Mouse (Mus musculus): ENCODE data around the gene Spin1. TPM values are rescaled to one million over a fixed set of nuclear protein-coding genes. Genes with fewer than 3 reads are reported as not detected.
A peak's percentile ranks its signal among the peaks of the same experiment; 100 is the strongest.

The Spin1 gene
- polyA plus RNA-seq, 1 experiment from 2014 or later = 32.7 TPM

GRCm38 (mm10) chr13:51093430-51093829, 7.2 kb upstream of the Spin1 start:
- Histone ChIP-seq H3K27me3 (replicated peaks; ENCODE audit: control insufficient read depth, insufficient read depth, low read length) (no peaks in the 10 kb centered on the region), H3K27ac (ENCODE audit: low read depth, low read length) (no peak overlapping the region), H3K4me3 (ENCODE audit: low read depth, low read length) (no peak overlapping the region), H3K9ac (ENCODE audit: low read depth, low read length) (no peak overlapping the region), H3K4me2 (replicated peaks; ENCODE audit: low read depth) (no peak overlapping the region), H3K36me3 (ENCODE audit: control insufficient read depth, insufficient read depth) (no peaks in the 10 kb centered on the region), H3K4me1 (replicated peaks; ENCODE audit: control insufficient read depth, insufficient read depth, low read length) (no peaks in the 10 kb centered on the region), H3K9me3 (ENCODE audit: control insufficient read depth) (no peaks in the 10 kb centered on the region)
- no peak for TF ChIP-seq CTCF (IDR thresholded peaks at IDR 0.05; ENCODE audit: low read depth)
- WGBS = 94% methylated on average over 5 of the region's 5 CpGs
- ATAC-seq = no peak

GRCm38 (mm10) chr13:51094323-51095195, 6.1 kb upstream of the Spin1 start:
- Histone ChIP-seq H3K9ac (ENCODE audit: low read depth, low read length) (no peak overlapping the region), H3K27ac (ENCODE audit: low read depth, low read length) (no peak overlapping the region), H3K4me2 (replicated peaks; ENCODE audit: low read depth) (0 out of 2 replicates have a peak overlapping the region, but pooled peaks have one; percentile 13), H3K9me3 (ENCODE audit: control insufficient read depth) (no peaks in the 10 kb centered on the region), H3K27me3 (replicated peaks; ENCODE audit: control insufficient read depth, insufficient read depth, low read length) (no peaks in the 10 kb centered on the region), H3K4me3 (ENCODE audit: low read depth, low read length) (no peak overlapping the region), H3K4me1 (replicated peaks; ENCODE audit: control insufficient read depth, insufficient read depth, low read length) (no peaks in the 10 kb centered on the region), H3K36me3 (ENCODE audit: control insufficient read depth, insufficient read depth) (no peaks in the 10 kb centered on the region)
- 50% methylated on average over 16 of the region's 16 CpGs for WGBS
- no peak for TF ChIP-seq CTCF (IDR thresholded peaks at IDR 0.05; ENCODE audit: low read depth)
- ATAC-seq = peak; percentile 75

- no peaks in the 10 kb centered on the region for H3K36me3 ChIP-seq (ENCODE audit: control insufficient read depth, insufficient read depth)
- H3K4me3 ChIP-seq (ENCODE audit: low read depth, low read length) = no peak overlapping the region
- no peaks in the 10 kb centered on the region for H3K9me3 ChIP-seq (ENCODE audit: control insufficient read depth)
- ATAC-seq = no peak
- 40% methylated on average over 7 of the region's 7 CpGs for WGBS
- no peaks in the 10 kb centered on the region for H3K4me1 ChIP-seq (replicated peaks; ENCODE audit: control insufficient read depth, insufficient read depth, low read length)
- H3K9ac ChIP-seq (ENCODE audit: low read depth, low read length) = no peak overlapping the region
- no peaks in the 10 kb centered on the region for H3K27me3 ChIP-seq (replicated peaks; ENCODE audit: control insufficient read depth, insufficient read depth, low read length)
- H3K27ac ChIP-seq (ENCODE audit: low read depth, low read length) = no peak overlapping the region
- H3K4me2 ChIP-seq (replicated peaks; ENCODE audit: low read depth) = 0 out of 2 replicates have a peak overlapping the region, but pooled peaks have one; percentile 13
- TF ChIP-seq CTCF (IDR thresholded peaks at IDR 0.05; ENCODE audit: low read depth) = no peak
Observed at GRCm38 (mm10) chr13:51095196-51095715, 5.4 kb upstream of the Spin1 start.

- 90% methylated on average over 6 of the region's 6 CpGs for WGBS
- no peaks in the 10 kb centered on the region for H3K4me1 ChIP-seq (replicated peaks; ENCODE audit: control insufficient read depth, insufficient read depth, low read length)
Observed at GRCm38 (mm10) chr13:51096644-51097043, 4.0 kb upstream of the Spin1 start.

GRCm38 (mm10) chr13:51099560-51100232, 984 bp upstream of the Spin1 start:
- no peak for ATAC-seq
- no peaks in the 10 kb centered on the region for H3K36me3 ChIP-seq (ENCODE audit: control insufficient read depth, insufficient read depth)
- H3K4me1 ChIP-seq (replicated peaks; ENCODE audit: control insufficient read depth, insufficient read depth, low read length) = no peaks in the 10 kb centered on the region; the same call in 1 of the 2 replicates
- H3K9me3 ChIP-seq (ENCODE audit: control insufficient read depth) = no peaks in the 10 kb centered on the region
- no peaks in the 10 kb centered on the region for H3K27me3 ChIP-seq (replicated peaks; ENCODE audit: control insufficient read depth, insufficient read depth, low read length)
- peak overlapping the region; percentile 93 for H3K4me2 ChIP-seq (replicated peaks; ENCODE audit: low read depth)
- peak overlapping the region; percentile 99 for H3K27ac ChIP-seq (ENCODE audit: low read depth, low read length)
- WGBS = 2% methylated on average over 26 of the region's 26 CpGs
- H3K4me3 ChIP-seq (ENCODE audit: low read depth, low read length) = peak overlapping the region; percentile 91
- TF ChIP-seq CTCF (IDR thresholded peaks at IDR 0.05; ENCODE audit: low read depth) = no peak
- H3K9ac ChIP-seq (ENCODE audit: low read depth, low read length) = peak overlapping the region; percentile 97

More at GRCm38 (mm10) chr13:51096644-51097043, 4.0 kb upstream of the Spin1 start:
- Histone ChIP-seq H3K27me3 (replicated peaks; ENCODE audit: control insufficient read depth, insufficient read depth, low read length) (no peaks in the 10 kb centered on the region), H3K36me3 (ENCODE audit: control insufficient read depth, insufficient read depth) (no peaks in the 10 kb centered on the region), H3K9ac (ENCODE audit: low read depth, low read length) (no peak overlapping the region), H3K9me3 (ENCODE audit: control insufficient read depth) (no peaks in the 10 kb centered on the region), H3K4me2 (replicated peaks; ENCODE audit: low read depth) (no peak overlapping the region), H3K4me3 (ENCODE audit: low read depth, low read length) (no peak overlapping the region), H3K27ac (ENCODE audit: low read depth, low read length) (no peak overlapping the region)
- no peak for ATAC-seq
- no peak for TF ChIP-seq CTCF (IDR thresholded peaks at IDR 0.05; ENCODE audit: low read depth)

All from intestine, postnatal 0 days (tissue).